Mouse (Mus musculus): ENCODE data around the gene 2610318N02Rik. TPM values are rescaled to one million over a fixed set of nuclear protein-coding genes. Genes with fewer than 3 reads are reported as not detected.
"Not testable (repeated sequence)": the region's sequence is repeated elsewhere in the genome, so short reads cannot be mapped to it uniquely, and the experiment has no call there.

The 2610318N02Rik gene
- total RNA-seq (2014; rRNA removed) (4.3 and 4.5 TPM in 2 replicates), polyA plus RNA-seq (2015; fragmentation: Nextera tagmentation; extraction: Ambion mirVana) (5.3 and 5.9 TPM in 2 replicates)

GRCm38 (mm10) chr16:17124871-17125520 is at the start of gene 2610318N02Rik:
TSS of gene 2610318N02Rik (minus strand) at chr16:17125167.
- peaks cover 3% of the 10 kb centered on the region; the same call in 1 of the 2 replicates for H3K4me1 ChIP-seq (ENCODE audit: insufficient read depth, low read length)
- TF ChIP-seq CTCF (IDR thresholded peaks at IDR 0.05), result peak; percentile 18; the same call in 1 of the 2 replicates
- ATAC-seq (ENCODE audit: low FRiP score), result peak; percentile 87
- H3K9ac ChIP-seq (replicated peaks; ENCODE audit: low read length, poor library complexity, severe bottlenecking), result peak within 1 kb of the TSS; percentile 51
- no peak within 1 kb of the TSS for H3K27ac ChIP-seq (ENCODE audit: low read depth, low read length)
- peak within 1 kb of the TSS; percentile 36 for H3K4me3 ChIP-seq (ENCODE audit: low read depth, low read length)
- no peaks in the 10 kb centered on the region for H3K9me3 ChIP-seq (ENCODE audit: low read length)
- no peaks in the 10 kb centered on the region for H3K27me3 ChIP-seq (ENCODE audit: insufficient read depth, low read length)
- peak within 1 kb of the TSS; percentile 58 for H3K4me2 ChIP-seq (ENCODE audit: low read depth, low read length, poor library complexity, severe bottlenecking)
- no peaks in the 10 kb centered on the region for H3K36me3 ChIP-seq (ENCODE audit: insufficient read depth, low read length)
- WGBS, result 1% methylated on average over 25 of the region's 25 CpGs
- peak; percentile 91 for DNase-seq (ENCODE audit: low spot score)

- H3K9ac ChIP-seq (replicated peaks; ENCODE audit: low read length, poor library complexity, severe bottlenecking), result no peak overlapping the region
- H3K4me2 ChIP-seq (ENCODE audit: low read depth, low read length, poor library complexity, severe bottlenecking), result no peak overlapping the region
- H3K9me3 ChIP-seq (ENCODE audit: low read length), result no peaks in the 10 kb centered on the region
- no peak for TF ChIP-seq CTCF (IDR thresholded peaks at IDR 0.05)
- 88% methylated on average over 5 of the region's 5 CpGs for WGBS
- DNase-seq (ENCODE audit: low spot score), result no peak
- no peak overlapping the region for H3K4me3 ChIP-seq (ENCODE audit: low read depth, low read length)
- H3K36me3 ChIP-seq (ENCODE audit: insufficient read depth, low read length), result peaks cover 2% of the 10 kb centered on the region; the same call in 1 of the 2 replicates
- H3K4me1 ChIP-seq (ENCODE audit: insufficient read depth, low read length), result no peaks in the 10 kb centered on the region
- ATAC-seq (ENCODE audit: low FRiP score), result no peak
- no peaks in the 10 kb centered on the region for H3K27me3 ChIP-seq (ENCODE audit: insufficient read depth, low read length)
- no peak overlapping the region for H3K27ac ChIP-seq (ENCODE audit: low read depth, low read length)
Measured at GRCm38 (mm10) chr16:17168049-17168448, 43.1 kb upstream of the 2610318N02Rik start.

DNA sequence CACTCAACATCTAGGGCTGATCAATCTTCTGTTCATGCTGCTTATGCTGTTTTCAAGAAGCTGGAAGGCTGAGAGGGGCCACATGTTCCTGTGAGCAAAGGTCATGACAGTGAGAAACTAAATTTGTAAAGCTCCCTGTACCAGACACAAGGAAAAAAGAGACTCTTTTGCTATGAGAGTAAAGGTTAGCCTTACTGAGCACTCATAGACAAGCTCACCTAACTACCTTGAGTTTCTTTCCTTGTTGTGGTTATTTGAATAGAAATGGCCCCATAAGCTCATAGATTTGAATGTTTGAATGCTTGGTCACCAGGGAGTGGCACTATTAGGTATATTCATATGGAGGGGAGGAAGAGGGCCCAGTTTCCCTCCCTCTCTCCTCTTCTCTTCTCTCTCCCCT is 42.2 kb upstream of the 2610318N02Rik start:
- TF ChIP-seq CTCF (IDR thresholded peaks at IDR 0.05), result no peak
- no peak for DNase-seq (ENCODE audit: low spot score)
- H3K36me3 ChIP-seq (ENCODE audit: insufficient read depth, low read length), result no peaks in the 10 kb centered on the region

GRCm38 (mm10) chr16:17165478-17165877 is 40.5 kb upstream of the 2610318N02Rik start:
- not testable (repeated sequence) for H3K27me3 ChIP-seq (ENCODE audit: insufficient read depth, low read length); H3K27ac ChIP-seq (ENCODE audit: low read depth, low read length); H3K9ac ChIP-seq (replicated peaks; ENCODE audit: low read length, poor library complexity, severe bottlenecking); H3K9me3 ChIP-seq (ENCODE audit: low read length); ATAC-seq (ENCODE audit: low FRiP score); DNase-seq (ENCODE audit: low spot score); H3K4me3 ChIP-seq (ENCODE audit: low read depth, low read length); H3K36me3 ChIP-seq (ENCODE audit: insufficient read depth, low read length); H3K4me1 ChIP-seq (ENCODE audit: insufficient read depth, low read length); H3K4me2 ChIP-seq (ENCODE audit: low read depth, low read length, poor library complexity, severe bottlenecking)
- WGBS, result 97% methylated on average over 1 of the region's 1 CpGs

More for the DNA sequence above, 42.2 kb upstream of the 2610318N02Rik start:
- H3K4me3 ChIP-seq (ENCODE audit: low read depth, low read length), result no peak overlapping the region
- no peaks in the 10 kb centered on the region for H3K27me3 ChIP-seq (ENCODE audit: insufficient read depth, low read length)
- ATAC-seq (ENCODE audit: low FRiP score), result no peak
- no peak overlapping the region for H3K9ac ChIP-seq (replicated peaks; ENCODE audit: low read length, poor library complexity, severe bottlenecking)
- H3K9me3 ChIP-seq (ENCODE audit: low read length), result no peaks in the 10 kb centered on the region
- H3K4me2 ChIP-seq (ENCODE audit: low read depth, low read length, poor library complexity, severe bottlenecking), result no peak overlapping the region
- no peaks in the 10 kb centered on the region for H3K4me1 ChIP-seq (ENCODE audit: insufficient read depth, low read length)
- H3K27ac ChIP-seq (ENCODE audit: low read depth, low read length), result no peak overlapping the region

DNA sequence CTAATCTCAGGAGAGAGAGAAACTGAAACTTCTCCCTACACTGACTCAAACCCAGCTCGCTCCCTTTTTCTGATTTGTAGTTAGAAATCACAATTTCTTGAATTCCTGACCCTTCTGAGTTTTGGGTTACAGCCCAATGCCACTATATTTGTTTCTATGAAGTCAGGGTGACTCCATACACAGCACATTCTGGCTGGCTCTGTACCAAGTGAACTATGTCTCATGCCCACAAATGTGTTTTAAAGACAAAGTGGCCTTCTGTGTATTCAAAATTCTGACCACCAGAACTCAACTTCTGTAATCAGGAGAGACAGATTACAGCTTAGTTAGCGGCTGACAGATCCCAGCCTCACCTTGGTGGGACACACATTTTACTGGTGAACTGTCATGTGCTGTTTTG is 29.4 kb upstream of the 2610318N02Rik start:
- Histone ChIP-seq H3K4me2 (ENCODE audit: low read depth, low read length, poor library complexity, severe bottlenecking) (no peak overlapping the region), H3K27ac (ENCODE audit: low read depth, low read length) (no peak overlapping the region), H3K4me1 (ENCODE audit: insufficient read depth, low read length) (no peaks in the 10 kb centered on the region), H3K27me3 (ENCODE audit: insufficient read depth, low read length) (no peaks in the 10 kb centered on the region), H3K4me3 (ENCODE audit: low read depth, low read length) (no peak overlapping the region), H3K9ac (replicated peaks; ENCODE audit: low read length, poor library complexity, severe bottlenecking) (no peak overlapping the region), H3K9me3 (ENCODE audit: low read length) (no peaks in the 10 kb centered on the region), H3K36me3 (ENCODE audit: insufficient read depth, low read length) (peaks cover 35% of the 10 kb centered on the region)
- DNase-seq (ENCODE audit: low spot score), result no peak
- WGBS, result 94% methylated on average over 2 of the region's 2 CpGs
- no peak for ATAC-seq (ENCODE audit: low FRiP score)
- no peak for TF ChIP-seq CTCF (IDR thresholded peaks at IDR 0.05)

DNA sequence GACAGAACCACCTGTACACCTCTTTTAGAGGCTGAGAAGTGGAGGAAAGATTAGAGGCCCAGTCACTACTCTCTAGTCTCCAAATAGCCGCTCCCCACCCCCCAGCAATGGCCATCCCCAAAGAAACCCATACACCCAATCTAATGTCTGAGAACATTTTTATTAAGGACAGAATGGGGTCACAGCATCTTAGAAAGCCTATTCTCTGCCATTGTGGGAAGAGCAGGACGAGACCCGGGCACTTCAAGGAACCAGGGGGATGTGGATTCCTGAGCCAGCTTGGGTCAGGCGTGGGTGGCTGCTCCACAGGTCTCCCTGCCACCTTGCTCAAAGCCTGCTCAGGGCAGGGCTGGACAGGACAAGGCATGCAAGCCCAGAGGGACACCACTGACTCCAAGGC is 26.9 kb upstream of the 2610318N02Rik start:
- H3K27ac ChIP-seq (ENCODE audit: low read depth, low read length), result no peak overlapping the region
- no peak overlapping the region for H3K4me3 ChIP-seq (ENCODE audit: low read depth, low read length)
- H3K9ac ChIP-seq (replicated peaks; ENCODE audit: low read length, poor library complexity, severe bottlenecking), result no peak overlapping the region
- WGBS, result 96% methylated on average over 4 of the region's 4 CpGs
- H3K9me3 ChIP-seq (ENCODE audit: low read length), result no peaks in the 10 kb centered on the region
- no peak overlapping the region for H3K4me2 ChIP-seq (ENCODE audit: low read depth, low read length, poor library complexity, severe bottlenecking)
- peaks cover 22% of the 10 kb centered on the region for H3K36me3 ChIP-seq (ENCODE audit: insufficient read depth, low read length)
- TF ChIP-seq CTCF (IDR thresholded peaks at IDR 0.05), result no peak
- H3K27me3 ChIP-seq (ENCODE audit: insufficient read depth, low read length), result no peaks in the 10 kb centered on the region
- ATAC-seq (ENCODE audit: low FRiP score), result no peak
- no peak for DNase-seq (ENCODE audit: low spot score)
- peaks cover 3% of the 10 kb centered on the region; the same call in 1 of the 2 replicates for H3K4me1 ChIP-seq (ENCODE audit: insufficient read depth, low read length)
